Mouse (Mus musculus): ENCODE measurements around the gene Map4.
A peak's percentile ranks its signal among the peaks of the same experiment; 100 is the strongest.
"Not testable (repeated sequence)": the region's sequence is repeated elsewhere in the genome, so short reads cannot be mapped to it uniquely, and the experiment has no call there.

The Map4 gene

DNA sequence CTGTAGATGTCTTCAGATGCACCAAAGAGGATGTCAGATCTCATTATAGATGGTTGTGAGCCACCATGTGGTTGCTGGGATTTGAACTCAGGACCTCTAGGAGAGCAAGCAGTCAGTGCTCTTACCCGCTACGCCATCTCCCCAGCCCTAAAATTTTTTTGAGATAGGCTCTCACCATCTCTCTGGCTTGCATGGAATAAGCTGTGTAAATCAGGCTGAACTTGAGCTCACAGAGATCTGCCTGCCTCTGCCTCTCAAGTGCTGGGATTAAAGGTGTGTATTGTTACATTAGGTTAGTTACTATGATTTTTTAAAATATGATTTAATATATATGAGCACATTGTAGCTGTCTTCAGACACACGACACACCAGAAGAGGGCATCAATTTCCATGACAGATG, 2.1 kb upstream of the Map4 start:
- DNase-seq (ENCODE audit: low spot score) = no peak

DNA sequence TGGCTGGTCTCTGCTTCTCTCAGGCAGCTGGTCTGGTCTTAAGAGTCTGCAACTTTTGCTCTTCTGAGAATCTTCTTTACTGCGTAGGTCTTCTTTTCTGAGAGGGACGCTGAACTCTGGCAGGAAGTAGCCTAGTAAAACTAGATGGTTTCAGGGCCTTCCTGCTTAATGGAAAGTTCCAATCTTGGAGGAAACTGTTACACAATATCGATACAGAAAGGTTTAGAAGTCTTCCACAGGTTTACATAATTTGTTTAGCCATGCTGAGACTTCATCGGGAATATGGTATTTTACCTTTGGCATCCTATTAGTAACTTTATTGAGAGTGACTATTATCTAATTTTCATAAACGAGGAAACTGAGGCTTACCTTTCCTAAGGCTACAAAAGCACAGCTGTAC, 1.2 kb upstream of the Map4 start:
- no peak for DNase-seq (ENCODE audit: low spot score)

DNA sequence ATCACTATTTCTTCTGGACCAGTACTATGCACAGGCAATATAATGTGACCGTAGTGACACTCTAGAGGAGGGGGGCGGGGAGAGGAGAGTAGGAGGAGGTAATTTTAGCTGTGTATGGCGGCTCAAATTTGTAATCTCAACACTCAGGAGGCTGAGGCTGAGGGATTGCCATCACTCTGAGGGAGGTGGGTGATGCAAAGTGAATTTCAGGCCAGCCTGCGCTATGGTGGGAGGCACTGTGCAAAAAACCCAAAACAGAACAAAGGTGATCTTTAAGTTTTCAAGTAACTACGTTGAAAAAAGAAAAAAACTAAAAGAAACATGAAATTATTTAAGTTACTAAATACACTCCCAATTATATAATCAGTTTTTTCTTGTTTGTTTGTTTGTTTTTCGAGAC, 508 bp upstream of the Map4 start:
- no peak for DNase-seq (ENCODE audit: low spot score)

DNA sequence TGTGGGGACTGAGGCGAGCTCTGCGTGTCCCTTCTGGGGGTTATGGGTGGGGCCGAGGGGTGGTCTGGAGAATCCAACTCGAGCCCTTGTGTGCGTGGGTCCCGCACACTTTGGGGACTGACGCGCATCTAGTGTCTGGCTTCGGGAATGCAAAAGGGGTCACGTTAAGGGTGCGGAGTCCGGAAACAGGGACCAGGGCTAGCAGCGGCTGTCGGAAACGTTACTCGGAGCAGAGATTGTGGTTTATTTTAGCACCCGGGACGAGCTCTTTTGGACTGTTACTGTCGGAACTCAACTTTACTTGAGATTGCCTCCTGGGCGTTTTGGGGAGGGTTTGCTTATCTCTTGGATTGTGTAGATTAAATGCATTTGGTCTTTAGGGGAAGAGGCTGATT, 1.1 kb downstream of the Map4 start:
- DNase-seq (ENCODE audit: low spot score) = no peak

DNA sequence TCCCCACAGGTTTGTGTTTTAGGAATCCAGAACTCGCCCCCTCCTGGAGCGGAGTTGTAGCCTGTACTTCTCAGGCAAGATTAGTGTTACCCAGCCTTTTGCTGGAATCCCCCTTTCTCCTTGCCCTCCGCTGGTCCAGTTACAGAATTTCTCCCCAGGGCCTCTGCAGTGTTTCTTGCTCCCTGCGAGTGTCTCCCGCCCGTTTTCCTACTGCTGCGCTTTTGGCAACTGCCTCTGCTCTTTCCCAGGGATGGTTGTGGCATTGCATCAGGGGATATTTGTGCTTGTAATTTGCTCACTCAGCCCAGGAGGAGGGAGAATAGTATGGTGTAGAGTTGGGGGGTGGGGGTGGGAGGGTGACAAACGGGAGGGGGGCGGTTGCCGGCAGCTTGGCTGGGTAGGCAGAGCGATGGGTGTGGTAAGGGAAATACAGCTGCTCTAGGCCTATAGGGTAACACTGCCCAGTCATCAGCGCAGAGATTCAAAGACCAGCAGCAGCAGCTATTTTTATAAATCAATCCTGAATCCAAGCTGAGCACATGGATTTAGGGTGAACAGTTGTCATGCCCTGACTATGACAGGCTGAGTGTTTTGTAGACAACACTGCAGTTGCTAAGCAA, 1.6 kb downstream of the Map4 start:
- DNase-seq (ENCODE audit: low spot score) = peak; percentile 50

DNA sequence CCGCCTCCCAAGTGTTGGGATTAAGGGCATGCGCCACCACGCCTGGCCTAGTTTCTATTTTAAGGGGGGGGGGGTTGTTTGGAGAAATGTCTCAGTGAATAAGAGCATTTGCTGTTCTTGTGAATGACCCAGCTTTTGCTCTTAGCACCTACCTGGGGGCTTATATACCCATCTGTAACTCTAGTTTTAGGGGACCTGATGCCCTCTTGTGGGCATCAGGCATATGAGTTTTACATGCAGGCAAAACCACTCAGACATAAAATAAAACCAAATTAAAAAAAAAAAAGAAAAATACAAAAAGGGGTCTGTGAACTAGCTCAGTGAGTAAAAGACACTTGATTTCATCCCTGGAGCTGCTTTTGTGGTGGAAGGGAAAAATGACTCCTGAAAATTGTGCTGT, 8.1 kb downstream of the Map4 start:
- no peak for DNase-seq (ENCODE audit: low spot score)

DNA sequence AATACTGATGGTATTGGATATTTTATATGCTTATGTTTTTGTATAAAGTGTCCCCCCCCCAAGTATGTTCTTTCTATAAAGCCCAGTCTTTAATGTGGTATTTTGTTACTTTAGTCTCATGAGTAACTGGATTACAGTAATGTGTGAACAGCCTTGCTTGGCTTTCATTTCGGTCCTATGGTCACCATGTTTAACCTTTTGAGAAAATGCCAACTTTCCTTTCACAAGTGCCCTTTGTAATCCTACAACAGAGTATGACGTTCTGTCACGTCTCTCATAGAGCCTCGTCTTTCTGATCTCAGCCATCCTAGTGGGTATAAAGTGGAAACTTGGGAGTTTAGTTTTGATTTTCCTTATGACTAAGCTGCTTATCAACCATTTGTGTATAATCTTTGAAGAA, 11.5 kb downstream of the Map4 start:
- DNase-seq (ENCODE audit: low spot score) = no peak

DNA sequence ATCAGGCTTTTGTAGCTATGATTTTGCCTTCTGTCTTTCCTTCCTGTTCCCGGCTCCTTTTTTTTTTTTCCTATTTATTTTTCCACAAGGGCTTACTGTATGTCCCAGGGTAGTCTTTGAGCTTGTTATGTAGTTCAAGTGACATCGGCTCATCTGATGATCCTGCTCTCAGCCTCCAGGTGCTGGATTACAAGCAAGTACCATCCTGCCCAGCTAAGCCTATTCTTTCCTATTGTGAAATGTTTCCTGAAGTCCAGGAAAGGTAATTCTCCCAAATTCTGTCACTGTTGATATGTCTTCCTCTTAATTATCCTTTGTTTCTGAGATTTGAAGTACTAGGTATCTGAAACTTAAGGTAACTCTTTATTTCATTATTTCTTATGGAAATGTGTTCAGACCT, 13.5 kb downstream of the Map4 start:
- no peak for DNase-seq (ENCODE audit: low spot score)

DNA sequence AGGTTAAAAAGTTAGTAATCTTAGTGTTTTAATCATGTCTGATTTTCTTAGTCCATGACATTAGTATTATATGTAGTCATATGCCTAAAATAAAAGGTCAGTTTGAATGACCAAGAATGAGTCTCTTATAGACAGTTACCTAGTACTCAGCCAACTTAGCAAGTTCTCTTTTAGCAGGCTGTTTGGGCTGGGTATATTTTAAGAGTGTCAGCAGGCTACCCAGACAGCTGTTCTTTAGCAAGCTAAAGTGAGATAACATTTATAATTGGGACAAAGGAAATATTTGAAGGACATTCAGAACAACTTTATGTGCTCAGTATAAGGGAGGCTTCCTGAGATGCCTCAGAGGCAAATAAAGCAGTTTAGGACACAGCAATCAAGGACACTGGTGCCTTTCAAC, 17.3 kb downstream of the Map4 start:
- no peak for DNase-seq (ENCODE audit: low spot score)

DNA sequence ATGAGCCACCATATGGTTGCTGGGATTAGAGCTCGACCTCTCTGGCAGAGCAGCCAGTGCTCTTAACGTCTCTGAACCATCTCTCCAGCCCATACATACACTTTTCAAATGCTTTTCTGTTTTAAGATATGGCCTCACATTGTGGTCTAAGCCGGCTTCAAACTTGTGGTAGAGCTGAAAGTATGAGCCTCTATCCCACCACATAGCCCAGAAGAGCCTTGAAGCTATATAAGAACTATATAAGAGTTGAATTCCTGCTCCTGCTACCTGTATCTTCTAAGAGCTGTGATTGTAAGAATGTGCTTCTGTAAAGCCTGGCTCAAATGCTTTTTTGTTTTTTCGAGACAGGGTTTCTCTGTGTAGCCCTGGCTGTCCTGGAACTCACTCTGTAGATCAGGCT, 18.5 kb downstream of the Map4 start:
- no peak for DNase-seq (ENCODE audit: low spot score)

DNA sequence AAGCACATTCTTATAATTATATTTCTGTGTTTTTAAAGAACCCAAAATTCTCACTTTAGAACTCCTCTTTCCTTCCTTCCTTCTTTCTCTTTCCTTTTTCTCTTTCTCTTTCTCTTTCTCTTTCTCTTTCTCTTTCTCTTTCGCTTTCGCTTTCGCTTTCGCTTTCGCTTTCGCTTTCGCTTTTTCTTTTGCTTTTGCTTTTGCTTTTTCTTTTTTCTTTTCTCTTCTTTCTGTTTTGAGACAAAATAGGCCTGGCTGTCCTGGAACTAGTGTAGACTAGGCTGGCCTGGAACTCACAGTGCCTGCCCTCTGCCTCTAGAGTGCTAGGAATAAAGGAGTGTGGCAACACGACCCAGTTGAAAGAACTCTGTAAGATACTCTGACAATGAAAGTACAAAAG, 22.3 kb downstream of the Map4 start:
- no peak for DNase-seq (ENCODE audit: low spot score)

DNA sequence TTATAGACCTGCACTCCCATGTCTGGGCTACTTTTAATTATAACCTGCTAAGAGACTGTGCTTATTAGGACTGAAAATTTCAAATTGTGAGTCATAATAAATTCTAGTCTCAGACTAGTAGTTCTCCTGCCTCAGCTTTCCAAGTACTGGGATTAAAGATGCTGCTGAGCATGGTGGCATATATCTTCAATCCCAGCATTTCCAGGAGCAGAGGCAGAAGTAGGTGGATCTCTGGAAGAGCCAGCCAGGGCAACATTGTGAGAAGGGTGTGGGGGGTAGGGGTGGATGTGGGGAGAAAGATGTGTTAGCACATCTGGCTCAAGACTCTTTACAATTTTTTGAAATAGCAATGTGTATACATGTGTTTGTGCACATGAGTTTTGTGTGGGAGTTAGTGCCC, 23.4 kb downstream of the Map4 start:
- DNase-seq (ENCODE audit: low spot score) = no peak

DNA sequence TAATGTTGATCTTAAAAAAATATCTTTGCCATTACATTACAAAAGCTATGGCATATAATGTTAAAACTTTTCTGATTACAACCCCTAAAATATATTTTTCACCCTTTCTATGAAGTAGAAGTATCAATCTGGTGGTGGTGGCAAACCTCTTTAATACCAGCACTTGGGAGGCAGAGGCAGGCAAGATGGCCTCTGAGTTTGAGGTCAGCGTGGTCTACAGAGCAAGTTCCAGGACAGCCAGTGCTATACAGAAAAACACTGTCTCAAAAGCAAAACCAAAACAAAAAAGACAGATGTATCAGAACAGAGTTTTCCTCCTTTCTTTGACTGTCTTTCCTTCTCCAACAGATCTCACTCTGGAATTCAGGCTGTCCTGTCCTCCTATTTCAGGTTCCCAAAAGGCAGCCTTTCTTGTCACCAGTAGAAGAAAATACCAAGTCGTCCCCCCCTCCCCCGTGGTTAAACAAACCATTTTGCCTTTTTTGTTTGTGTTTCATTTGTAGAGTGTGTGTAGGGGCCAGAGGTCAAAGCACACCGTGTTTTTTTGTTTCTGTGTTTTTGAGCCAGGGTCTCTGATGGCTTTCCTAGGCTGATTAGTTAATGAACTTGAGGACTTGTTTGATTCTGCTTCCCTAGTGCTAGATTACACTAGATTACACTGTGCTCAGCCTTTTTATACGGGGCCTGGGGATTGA, 28.3 kb downstream of the Map4 start:
- no peak for DNase-seq (ENCODE audit: low spot score)

DNA sequence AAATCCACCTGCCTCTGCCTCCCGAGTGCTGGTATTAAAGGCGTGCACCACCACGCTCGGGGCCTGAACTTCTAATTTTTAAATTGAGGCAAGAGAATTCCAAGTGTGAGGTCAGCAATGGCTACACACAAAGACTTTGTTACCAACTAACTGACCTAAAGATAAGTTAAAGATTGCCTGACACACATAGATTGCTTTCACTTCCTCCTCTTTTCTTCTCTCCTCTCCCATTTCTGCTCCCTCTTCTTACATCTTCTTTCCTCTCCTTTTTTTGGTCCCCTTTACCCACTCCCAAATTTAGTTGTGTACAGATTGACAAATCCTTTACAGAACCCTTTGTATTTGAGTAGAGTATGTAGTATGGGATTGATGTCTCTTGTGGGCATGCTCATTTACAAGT, 29.3 kb downstream of the Map4 start:
- DNase-seq (ENCODE audit: low spot score) = no peak

DNA sequence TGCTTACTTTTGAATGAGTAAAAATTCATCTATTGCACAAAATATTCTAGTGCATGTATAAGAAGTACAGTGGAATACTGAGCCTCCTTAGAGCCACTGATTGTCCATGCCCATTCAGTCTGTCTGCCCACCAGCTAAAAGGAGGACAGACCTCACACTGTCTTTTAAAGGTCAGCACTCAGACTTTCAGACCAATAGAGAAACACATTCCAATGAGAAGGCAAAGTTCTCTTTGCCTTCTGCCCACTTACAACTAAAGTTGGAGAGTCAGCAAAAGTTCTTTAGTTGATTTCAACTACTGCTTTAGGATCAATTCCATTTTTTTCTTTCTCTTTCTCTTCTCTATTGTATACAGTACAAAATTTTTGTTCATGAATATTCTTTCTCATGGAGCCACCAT, 33.5 kb downstream of the Map4 start:
- DNase-seq (ENCODE audit: low spot score) = no peak

DNA sequence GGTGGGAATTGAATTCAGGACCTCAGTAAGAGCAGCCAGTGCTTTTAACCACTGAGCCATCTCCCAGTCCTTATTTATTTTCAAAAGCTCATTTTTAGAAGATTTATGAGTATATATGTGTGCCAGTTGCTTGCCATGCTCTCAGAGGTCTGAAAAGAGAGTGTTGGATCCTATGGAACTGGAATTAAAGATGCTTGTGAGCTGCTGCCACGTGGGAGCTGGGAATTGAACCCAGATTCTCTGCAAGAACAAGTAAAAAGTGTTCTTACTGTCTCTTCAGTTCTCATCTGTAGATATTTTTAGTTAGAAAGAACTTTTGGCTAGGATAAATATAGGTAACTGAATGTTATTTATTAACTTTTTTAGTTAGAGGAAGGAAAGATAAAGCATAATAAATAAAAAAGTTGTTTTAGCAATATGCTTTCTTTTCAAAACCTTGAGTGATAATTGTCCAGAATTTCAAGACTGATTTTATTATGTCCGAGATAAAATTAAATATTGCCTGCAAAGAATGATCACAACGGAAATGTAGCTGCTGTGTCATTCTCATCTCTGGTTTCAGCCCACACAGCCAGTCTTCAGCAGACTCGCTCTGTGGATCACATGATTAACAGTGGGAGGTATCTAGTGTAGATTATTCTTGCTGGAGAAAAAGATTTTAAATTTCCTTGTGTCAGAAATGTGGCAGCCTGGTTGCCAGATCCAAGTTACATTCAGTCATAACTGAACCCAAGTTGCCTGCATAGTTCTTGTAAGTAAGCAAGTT, 37.3 kb downstream of the Map4 start:
- no peak for DNase-seq (ENCODE audit: low spot score)

DNA sequence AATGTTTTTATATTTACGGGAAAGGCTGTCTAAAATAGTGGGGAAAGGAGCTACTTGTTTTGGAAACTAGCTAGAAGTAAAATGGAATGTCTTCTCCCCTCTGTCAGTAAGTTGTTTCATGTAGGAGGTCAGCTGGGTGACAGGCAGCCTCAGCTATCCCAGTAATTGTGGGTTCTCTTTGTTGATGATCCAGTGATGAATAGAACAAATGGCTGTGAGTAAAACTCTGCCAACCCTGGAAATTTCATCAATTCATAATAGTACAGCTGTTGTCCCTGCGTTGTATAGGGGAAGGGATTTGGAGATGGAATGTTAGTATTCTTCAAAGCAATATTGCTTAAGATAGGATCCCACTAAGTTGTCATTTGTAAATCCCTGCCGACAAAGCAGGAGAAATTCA, 37.9 kb downstream of the Map4 start:
- DNase-seq (ENCODE audit: low spot score) = no peak

DNA sequence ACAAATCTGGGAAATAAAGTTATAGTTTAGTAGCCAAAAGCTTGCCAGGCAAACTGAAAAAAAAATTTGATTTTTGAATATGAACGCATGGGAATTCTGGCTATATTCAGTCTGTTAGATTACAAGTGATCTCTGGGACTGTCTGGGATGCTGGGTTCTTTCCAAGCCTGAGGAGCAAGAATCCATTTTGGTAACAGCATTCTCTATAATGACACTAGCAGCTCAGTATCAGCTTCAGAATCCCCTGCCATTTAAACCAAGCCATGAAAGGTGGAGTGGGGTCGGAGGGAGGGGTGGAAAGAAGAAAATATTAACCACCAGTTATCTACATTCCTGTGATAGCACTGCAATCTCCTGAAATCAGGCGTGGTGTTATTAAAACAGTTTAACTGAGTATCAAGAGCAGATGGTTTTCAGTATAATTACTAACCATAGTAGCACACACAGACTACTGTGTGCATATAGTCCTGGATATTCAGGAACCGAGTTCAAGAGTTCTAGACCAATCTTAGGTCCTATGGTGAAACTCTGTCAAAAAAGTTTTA, 38.6 kb downstream of the Map4 start:
- no peak for DNase-seq (ENCODE audit: low spot score)

DNA sequence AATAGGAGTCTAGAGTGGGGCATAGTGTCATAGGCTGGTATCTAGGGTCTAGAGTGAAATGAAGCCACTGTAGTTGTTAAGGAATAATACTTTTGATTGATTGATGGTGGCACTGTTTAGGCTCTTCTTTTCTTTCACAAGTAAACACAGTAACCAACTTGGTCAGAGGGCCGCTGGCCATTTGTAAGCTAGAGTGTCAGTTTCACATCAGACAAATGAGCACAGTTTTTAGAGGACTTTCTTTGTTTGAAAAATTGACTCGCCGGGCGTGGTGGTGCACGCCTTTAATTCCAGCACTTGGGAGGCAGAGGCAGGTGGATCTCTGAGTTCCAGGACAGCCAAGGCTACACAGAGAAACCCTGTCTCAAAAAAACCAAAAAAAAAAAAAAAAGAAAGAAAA, 40.5 kb downstream of the Map4 start:
- not testable (repeated sequence) for DNase-seq (ENCODE audit: low spot score)

DNA sequence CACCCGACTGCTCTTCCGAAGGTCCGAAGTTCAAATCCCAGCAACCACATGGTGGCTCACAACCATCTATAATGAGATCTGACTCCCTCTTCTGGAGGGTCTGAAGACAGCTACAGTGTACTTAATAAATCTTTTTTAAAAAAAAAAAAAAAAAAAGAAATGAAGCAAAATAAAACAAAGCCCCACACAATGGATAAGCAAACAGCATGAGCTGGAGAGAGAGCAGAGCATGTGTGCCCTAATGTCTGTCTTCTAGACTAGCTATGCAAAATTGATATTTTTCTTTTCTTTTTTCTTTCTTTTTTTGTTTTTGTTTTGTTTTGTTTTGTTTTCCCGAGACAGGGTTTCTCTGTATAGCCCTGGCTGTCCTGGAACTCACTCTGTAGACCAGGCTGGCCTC, 49.0 kb downstream of the Map4 start:
- not testable (repeated sequence) for DNase-seq (ENCODE audit: low spot score)

DNA sequence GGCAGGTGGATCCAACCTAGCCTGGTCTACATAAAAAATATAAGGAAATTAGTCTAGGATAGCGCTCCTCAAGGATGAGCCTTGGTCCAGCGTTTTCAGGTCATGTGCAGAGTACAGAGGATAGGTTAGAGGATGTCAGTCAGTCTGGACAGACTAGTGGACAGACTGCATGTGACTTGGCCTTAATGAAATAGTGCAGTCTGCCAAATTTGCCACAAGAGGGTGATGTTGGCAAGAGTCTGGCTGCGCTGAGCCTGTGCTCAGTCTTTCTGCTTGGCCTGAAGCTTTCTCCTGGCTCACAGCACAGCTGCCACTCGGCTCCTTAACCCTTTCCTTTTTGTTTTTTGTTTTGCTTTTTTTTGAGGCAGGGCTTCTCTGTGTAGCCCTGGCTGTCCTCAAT, 54.2 kb downstream of the Map4 start:
- DNase-seq (ENCODE audit: low spot score) = peak; percentile 37

DNA sequence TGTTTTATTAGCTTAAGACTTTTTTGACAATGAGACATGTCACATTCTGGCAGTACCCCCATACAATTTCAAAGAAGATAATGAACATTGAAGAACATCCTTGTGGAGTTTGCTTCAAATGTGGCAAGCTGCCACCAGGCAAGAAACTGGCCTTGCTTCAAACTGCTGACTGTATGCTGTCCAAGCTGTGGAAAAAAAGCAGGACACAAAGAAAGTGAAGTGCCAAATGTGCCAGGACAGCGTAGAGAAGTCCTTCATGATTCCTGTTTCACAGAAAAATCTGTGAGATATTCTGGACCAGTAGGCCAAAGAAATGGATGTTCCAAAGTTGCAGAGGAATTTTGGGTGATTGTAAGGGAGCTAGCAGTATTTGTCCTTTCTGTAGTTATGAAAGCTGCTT, 57.8 kb downstream of the Map4 start:
- peak; percentile 55 for DNase-seq (ENCODE audit: low spot score)

DNA sequence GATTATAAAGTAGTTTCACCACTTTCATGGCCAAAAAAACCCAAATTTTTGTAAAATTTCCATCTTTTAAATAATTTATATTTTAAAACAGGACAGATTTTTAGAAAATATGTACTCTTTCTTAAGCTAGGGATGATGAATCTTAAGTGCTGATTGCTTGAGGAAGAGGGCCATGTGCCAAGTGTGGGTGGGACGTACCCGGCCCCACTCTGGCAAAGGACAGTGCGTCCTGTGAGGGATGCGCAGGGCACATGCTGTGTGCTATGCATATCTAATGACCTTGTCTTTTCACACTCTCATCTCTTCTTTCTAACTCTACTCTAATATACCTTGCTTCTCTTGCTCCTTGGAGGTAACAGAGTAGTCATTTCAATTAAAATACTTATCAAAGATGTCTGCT, 66.2 kb downstream of the Map4 start:
- DNase-seq (ENCODE audit: low spot score) = peak; percentile 42
